Comparison of ENCODE assay signal across 12 mouse cellular contexts in genomic region chr4:94326759-94327158, GRCm38 (mm10).
"Had no signal": no experiment of that assay in that cellular context is flagged by ENCODE, and none has a peak within 500 bp of the region (broad histone marks: within the 10 kb centered on the region; RNA-seq: fewer than 3 reads in every experiment).

No protein-coding gene starts in this region.

- DNase-seq: retina, postnatal 1 day; right cerebral cortex, adult 18-20 months; right cerebral cortex, postnatal 14 days; right cerebral cortex, postnatal 25 days; right cerebral cortex, postnatal 4 days; spleen, adult 18-20 months; thymus, adult 18-20 months; thymus, adult 2 months; thymus, postnatal 14 days; thymus, postnatal 25 days; thymus, postnatal 36 days; thymus, postnatal 4 days had no signal
